Mouse (Mus musculus) CH12.LX (cell line): Measurements from ENCODE around the gene Pde1c. TPM values are rescaled to one million over a fixed set of nuclear protein-coding genes. Genes with fewer than 3 reads are reported as not detected.

Experiments
- DNase-seq: peaks from one replicate; pipeline ENCODE4 v3.0.0-alpha.2; 2013; ENCODE audit errors: extremely low read depth
- H3K27ac ChIP-seq: 2 replicates; pipeline ENCODE4 v1.5.1; 2012; ENCODE audit warnings: low read depth, mild to moderate bottlenecking, control low read depth, moderate library complexity; ENCODE audit not compliant: insufficient read depth
- H3K27me3 ChIP-seq: replicated peaks from 2 replicates; pipeline ENCODE3; 2012; ENCODE audit warnings: inconsistent platforms
- H3K36me3 ChIP-seq, 2 experiments: replicated peaks in 1 of 2; 2 replicates each; pipeline versions ENCODE3 to v1.6.1; 2012; ENCODE audit warnings: inconsistent platforms in 1 of 2, low read length in 1 of 2, mild to moderate bottlenecking in 1 of 2, mixed read lengths in 1 of 2, moderate library complexity in 1 of 2; ENCODE audit not compliant: control insufficient read depth in 1 of 2, insufficient read depth in 1 of 2
- H3K4me1 ChIP-seq, 2 experiments: 2 replicates each; pipeline ENCODE4 v1.6.1; 2012; ENCODE audit warnings: inconsistent platforms in 1 of 2, moderate library complexity in 1 of 2; ENCODE audit not compliant: insufficient read depth in 2 of 2, control insufficient read depth in 1 of 2
- H3K4me2 ChIP-seq: 2 replicates; pipeline ENCODE4 v1.6.1; 2012; ENCODE audit warnings: low read depth, mild to moderate bottlenecking, control low read depth; ENCODE audit not compliant: poor library complexity, insufficient read depth, severe bottlenecking
- H3K4me3 ChIP-seq, 3 experiments: fragments of 150-350 bp in 1 of 3; sonication (generic) in 1 of 3; replicated peaks in 1 of 3; 2 replicates each; pipeline versions ENCODE3 to v1.5.1; 2011 to 2012; ENCODE audit warnings: low read depth in 2 of 3, low read length in 2 of 3, mild to moderate bottlenecking in 2 of 3, moderate library complexity in 2 of 3, control low read depth in 1 of 3, improper control_type of control experiment in 1 of 3, inconsistent platforms in 1 of 3, mixed read lengths in 1 of 3; ENCODE audit not compliant: poor library complexity in 1 of 3
- H3K79me2 ChIP-seq: replicated peaks from 2 replicates; pipeline ENCODE4 v1.6.1; 2012; ENCODE audit warnings: mild to moderate bottlenecking, moderate library complexity; ENCODE audit not compliant: control insufficient read depth, poor library complexity, insufficient read depth, severe bottlenecking; ENCODE audit errors: extremely low read depth
- H3K9ac ChIP-seq: 2 replicates; pipeline ENCODE4 v1.6.1; 2012; ENCODE audit warnings: low read depth, mild to moderate bottlenecking, control low read depth, moderate library complexity; ENCODE audit not compliant: insufficient read depth
- H3K9me3 ChIP-seq: replicated peaks from 2 replicates; pipeline ENCODE3; 2012; ENCODE audit warnings: low read length, inconsistent platforms, mixed read lengths
- BHLHE40 ChIP-seq: IDR thresholded peaks from 2 replicates; pipeline ENCODE4 v1.6.1; 2011; ENCODE audit warnings: mild to moderate bottlenecking, low read depth, low read length, improper control_type of control experiment
- CTCF ChIP-seq, 2 experiments: IDR thresholded peaks in 1 of 2; conservative IDR thresholded peaks in 1 of 2; 2 replicates each; pipeline ENCODE4 v1.5.1; 2011 to 2012; ENCODE audit warnings: low read depth in 2 of 2, low read length in 2 of 2, improper control_type of control experiment in 1 of 2, inconsistent platforms in 1 of 2, mild to moderate bottlenecking in 1 of 2, moderate library complexity in 1 of 2
- E2F4 ChIP-seq: IDR thresholded peaks from 2 replicates; pipeline ENCODE4 v1.6.1; 2011; ENCODE audit warnings: low read depth, low read length, improper control_type of control experiment; ENCODE audit not compliant: insufficient replicate concordance
- ELF1 ChIP-seq: IDR thresholded peaks from 2 replicates; pipeline ENCODE4 v1.6.1; 2014; ENCODE audit warnings: low read depth, mild to moderate bottlenecking, inconsistent platforms, low read length, improper control_type of control experiment
- EP300 ChIP-seq: IDR thresholded peaks from 2 replicates; pipeline ENCODE4 v1.6.1; 2011; ENCODE audit warnings: low read length, improper control_type of control experiment
- ETS1 ChIP-seq: conservative IDR thresholded peaks from 2 replicates; pipeline ENCODE4 v1.6.1; 2012; ENCODE audit warnings: low read depth, mild to moderate bottlenecking, inconsistent platforms, low read length, improper control_type of control experiment, moderate library complexity
- GABPA ChIP-seq: IDR thresholded peaks from 2 replicates; pipeline ENCODE4 v1.6.1; 2012; ENCODE audit warnings: low read depth, low read length, improper control_type of control experiment, inconsistent platforms; ENCODE audit not compliant: insufficient replicate concordance
- HCFC1 ChIP-seq: IDR thresholded peaks from 2 replicates; pipeline ENCODE4 v1.6.1; 2012; ENCODE audit warnings: low read depth, mild to moderate bottlenecking, inconsistent platforms, low read length, improper control_type of control experiment
- JUN ChIP-seq: IDR thresholded peaks from 2 replicates; pipeline ENCODE4 v1.6.1; 2011; ENCODE audit warnings: low read depth, mild to moderate bottlenecking, low read length, improper control_type of control experiment, moderate library complexity; ENCODE audit not compliant: insufficient read depth
- KAT2A ChIP-seq: IDR thresholded peaks from 2 replicates; pipeline ENCODE4 v1.6.1; 2012; ENCODE audit warnings: low read length, improper control_type of control experiment, inconsistent platforms; ENCODE audit not compliant: insufficient replicate concordance
- MAFK ChIP-seq: IDR thresholded peaks from 2 replicates; pipeline ENCODE4 v1.6.1; 2011; ENCODE audit warnings: low read length, improper control_type of control experiment; ENCODE audit not compliant: insufficient replicate concordance
- MAZ ChIP-seq: IDR thresholded peaks from 2 replicates; pipeline ENCODE4 v1.6.1; 2012; ENCODE audit warnings: low read depth, mild to moderate bottlenecking, inconsistent platforms, low read length, improper control_type of control experiment, moderate library complexity
- MXI1 ChIP-seq: IDR thresholded peaks from 2 replicates; pipeline ENCODE4 v1.6.1; 2011; ENCODE audit warnings: mild to moderate bottlenecking, low read depth, low read length, improper control_type of control experiment
- NELFE ChIP-seq: IDR thresholded peaks from 2 replicates; pipeline ENCODE4 v1.6.1; 2011; ENCODE audit warnings: low read depth, low read length, improper control_type of control experiment
- POLR2AphosphoS2 ChIP-seq: IDR thresholded peaks from 2 replicates; pipeline ENCODE4 v1.6.1; 2011; ENCODE audit warnings: low read depth, low read length, improper control_type of control experiment
- SIN3A ChIP-seq: IDR thresholded peaks from 2 replicates; pipeline ENCODE4 v1.6.1; 2012; ENCODE audit warnings: low read length, improper control_type of control experiment, inconsistent platforms
- SMC3 ChIP-seq: IDR thresholded peaks from 2 replicates; pipeline ENCODE4 v1.6.1; 2011; ENCODE audit warnings: low read depth, low read length, improper control_type of control experiment
- UBTF ChIP-seq: IDR thresholded peaks from 2 replicates; pipeline ENCODE4 v1.6.1; 2012; ENCODE audit warnings: low read depth, mild to moderate bottlenecking, inconsistent platforms, low read length, improper control_type of control experiment, moderate library complexity
- ZMIZ1 ChIP-seq: IDR thresholded peaks from 2 replicates; pipeline ENCODE4 v1.6.1; 2012; ENCODE audit warnings: low read depth, mild to moderate bottlenecking, inconsistent platforms, low read length, improper control_type of control experiment
- ZNF384 ChIP-seq: IDR thresholded peaks from 2 replicates; pipeline ENCODE4 v1.6.1; 2012; ENCODE audit warnings: low read depth, low read length, improper control_type of control experiment, inconsistent platforms
- dilution Hi-C: fragments of 300-500 bp; cut with MboI; formaldehyde crosslinking; loops from 2 replicates; pipeline ENCODE4 v1.14.3; 2020; ENCODE audit warnings: low sequenced_read_pairs; ENCODE audit not compliant: extremely low pct_unique_long_range_greater_than_20kb, extremely low pct_ligation_motif_present
- in situ Hi-C: fragments of 300-500 bp; cut with MboI; formaldehyde crosslinking; loops from 3 replicates; pipeline ENCODE4 v1.14.3; 2019; ENCODE audit warnings: low sequenced_read_pairs, low pct_ligation_motif_present, low pct_unique_long_range_greater_than_20kb, mixed read lengths
- polyA plus RNA-seq: library from polyadenylated mRNA; unstranded; fragments of >175 nt; gene quantifications from 2 replicates; pipeline ENCODE4 v1.2.1, GENCODE M21; 2012; ENCODE audit warnings: low read depth; ENCODE audit not compliant: insufficient read length
- total RNA-seq, 2 experiments: library from RNA; depleted of rRNA; stranded (reverse); fragments of 300-350 nt in 1 of 2; fragments of >200 nt in 1 of 2; gene quantifications; 2 replicates each; pipeline ENCODE4 v1.2.3; 2012 to 2014

Gene Pde1c
- total and polyA plus RNA-seq, 3 experiments: 2.3 to 3.8 (median 2.4) TPM

DNA sequence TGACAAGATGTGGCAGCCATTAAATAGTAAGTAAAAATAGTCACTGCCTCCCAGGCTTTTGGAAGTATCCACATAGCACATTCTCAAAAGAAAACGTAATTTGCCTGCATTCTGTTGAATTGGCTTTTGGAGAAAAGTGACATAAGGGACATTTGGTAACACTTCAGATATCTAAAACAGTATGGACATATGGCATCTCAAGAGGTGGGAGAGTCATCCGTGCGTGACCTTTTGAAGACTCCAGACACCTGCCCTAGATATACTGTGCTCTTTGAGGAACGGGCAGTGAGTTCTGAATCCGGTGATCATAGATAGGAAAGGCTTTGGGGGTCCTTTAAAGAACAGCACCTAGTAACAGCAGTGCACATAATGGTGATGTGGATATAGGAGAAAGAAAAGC is 143.1 kb downstream of the Pde1c start:
- in situ Hi-C loops: loop anchor here (10.0 kb wide), 1 partner anchor 141 kb away; no protein-coding TSS in a partner anchor
- dilution Hi-C loops: no loop called here

DNA sequence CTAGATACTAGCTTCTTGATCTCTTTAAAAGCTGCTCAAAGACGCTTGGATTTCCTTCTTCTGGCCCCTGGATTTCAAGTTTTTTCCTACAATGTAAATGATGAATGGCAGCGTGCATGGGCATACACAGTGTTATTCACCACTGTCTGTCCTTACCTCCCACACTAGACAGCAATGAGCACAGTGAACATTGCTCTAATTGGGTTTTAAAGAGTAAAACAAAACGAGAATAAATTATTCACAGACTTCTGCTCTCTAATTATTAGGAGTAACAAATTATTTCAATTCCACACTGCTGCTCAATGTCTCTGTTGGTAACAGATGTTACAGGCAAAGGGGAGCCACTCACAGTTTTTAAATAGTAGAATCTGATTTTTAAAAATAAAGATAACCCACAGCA is 146.0 kb downstream of the Pde1c start:
- Histone ChIP-seq H3K27ac (no peak overlapping the region), H3K9me3 (no peaks in the 10 kb centered on the region), H3K4me2 (no peak overlapping the region), H3K79me2 (no peaks in the 10 kb centered on the region), H3K4me3 (no peak overlapping the region), H3K4me1 (no peaks in the 10 kb centered on the region; a peak in 1 of 4 replicates), H3K36me3 (no peaks in the 10 kb centered on the region), H3K9ac (no peak overlapping the region), H3K27me3 (no peaks in the 10 kb centered on the region)
- DNase-seq: no peak
- dilution Hi-C loops (no loop called here), in situ Hi-C loops (loop anchor here (10.0 kb wide), 1 partner anchor 138 kb away; no protein-coding TSS in a partner anchor)
- no peak for TF ChIP-seq CTCF (conservative IDR thresholded peaks at IDR 0.05 in 1 of 2, IDR thresholded peaks at IDR 0.05 in 1 of 2; ENCODE audit: low read depth in 2 of 2, low read length in 2 of 2)

More for the DNA sequence above, 143.1 kb downstream of the Pde1c start:
- no peak for TF ChIP-seq E2F4
- TF ChIP-seq ETS1: no peak
- TF ChIP-seq UBTF: no peak
- TF ChIP-seq SMC3: no peak
- no peak for TF ChIP-seq MAZ
- no peak for TF ChIP-seq GABPA
- no peak for TF ChIP-seq HCFC1
- no peak for TF ChIP-seq EP300
- no peak for TF ChIP-seq ZMIZ1
- no peak for TF ChIP-seq JUN
- TF ChIP-seq MAFK: no peak
- TF ChIP-seq MXI1: no peak
- TF ChIP-seq BHLHE40: no peak
- TF ChIP-seq NELFE: no peak
- no peak for TF ChIP-seq KAT2A
- TF ChIP-seq ELF1: no peak
- TF ChIP-seq SIN3A: no peak
- TF ChIP-seq POLR2AphosphoS2: no peak
- TF ChIP-seq ZNF384: no peak
- Histone ChIP-seq H3K4me2 (no peak overlapping the region), H3K27ac (no peak overlapping the region), H3K9me3 (no peaks in the 10 kb centered on the region), H3K36me3 (no peaks in the 10 kb centered on the region), H3K27me3 (no peaks in the 10 kb centered on the region), H3K4me1 (no peaks in the 10 kb centered on the region; a peak in 1 of 4 replicates), H3K4me3 (no peak overlapping the region), H3K9ac (no peak overlapping the region), H3K79me2 (no peaks in the 10 kb centered on the region)
- DNase-seq: no peak
